In the genomic region with DNA sequence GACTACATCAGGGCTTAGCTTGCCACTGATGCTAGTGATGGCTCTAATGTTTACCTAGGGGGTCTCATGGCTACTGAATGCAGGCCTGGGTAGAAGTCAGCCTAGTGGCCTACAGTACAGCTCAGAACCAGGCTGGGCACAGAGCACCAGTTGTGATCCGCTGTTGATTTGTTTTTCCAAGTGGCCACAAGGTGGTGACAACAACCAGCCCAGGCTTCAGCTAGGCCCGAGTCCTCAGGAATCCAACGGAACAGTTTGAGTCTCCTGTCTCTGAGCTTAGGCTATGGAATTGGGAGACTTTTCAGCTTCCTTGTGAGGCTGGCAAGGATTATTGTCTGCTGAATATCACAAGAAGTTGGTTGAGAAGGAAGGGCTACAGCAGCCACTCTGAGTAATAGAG, we compare ENCODE assay signal across 8 mouse cellular contexts. TPM values are rescaled to one million over a fixed set of nuclear protein-coding genes. Genes with fewer than 3 reads are reported as not detected.
DNase-seq lines count a peak whose midpoint lies in the region; ATAC-seq and TF ChIP-seq lines count a peak whose summit lies in the region.

No protein-coding gene starts in this region.

- peak; percentile 57 to 79 for DNase-seq in adrenal gland, adult (ENCODE audit: inconsistent age in 2 of 2, low spot score in 1 of 2)
- no peak for DNase-seq in adrenal gland, adult 8-10 months
- peak; percentile 82 for DNase-seq in adipocyte (ENCODE audit: low spot score)
- DNase-seq in embryonic facial prominence, embryonic 10.5 days (ENCODE audit: low spot score) = peak; percentile 45
- peak; percentile 82 for DNase-seq in heart, postnatal 0 days (ENCODE audit: low spot score)
- peak; percentile 43 for DNase-seq in layer of hippocampus, adult 9-10 months (ENCODE audit: low spot score)
- no peak for DNase-seq in spleen, postnatal 36 days (ENCODE audit: low spot score in 2 of 2)

- H3K27me3 ChIP-seq in embryonic facial prominence, embryonic 10.5 days (replicated peaks; ENCODE audit: low read depth, poor library complexity, severe bottlenecking) = no peaks in the 10 kb centered on the region
- H3K27me3 ChIP-seq in heart, postnatal 0 days (ENCODE audit: control insufficient read depth, insufficient read depth, low read length) = no peaks in the 10 kb centered on the region

- 0 out of 2 replicates have a peak overlapping the region, but pooled peaks have one; percentile 8 for H3K9ac ChIP-seq in heart, postnatal 0 days (replicated peaks; ENCODE audit: low read depth, low read length)

- 9% methylated on average over 3 of the region's 3 CpGs for WGBS in embryonic facial prominence, embryonic 10.5 days
- WGBS in heart, postnatal 0 days = 15% methylated on average over 3 of the region's 3 CpGs

- peaks cover 17% of the 10 kb centered on the region for H3K4me1 ChIP-seq in embryonic facial prominence, embryonic 10.5 days
- H3K4me1 ChIP-seq in heart, postnatal 0 days (ENCODE audit: control insufficient read depth, insufficient read depth) = peaks cover 5% of the 10 kb centered on the region; the same call in 1 of the 2 replicates

- no peak for TF ChIP-seq EP300 in heart, postnatal 0 days (IDR thresholded peaks at IDR 0.05; ENCODE audit: low read depth)

- peak; percentile 79 for TF ChIP-seq CTCF in heart, postnatal 0 days (IDR thresholded peaks at IDR 0.05; ENCODE audit: low read depth)

- H3K4me2 ChIP-seq in heart, postnatal 0 days (ENCODE audit: low read depth, low read length) = no peak overlapping the region

- ATAC-seq in heart, postnatal 0 days (ENCODE audit: insufficient read depth, low read depth) = peak; percentile 45; the same call in 1 of the 2 replicates
- ATAC-seq in megakaryocyte progenitor cell, adult 5-6 weeks (replicated peaks; ENCODE audit: poor library complexity) = peak; percentile 51

- no peak overlapping the region for H3K27ac ChIP-seq in embryonic facial prominence, embryonic 10.5 days (replicated peaks)
- H3K27ac ChIP-seq in heart, postnatal 0 days (ENCODE audit: low read depth) = peak overlapping the region; percentile 14; the same call in 1 of the 2 replicates

- H3K36me3 ChIP-seq in embryonic facial prominence, embryonic 10.5 days (replicated peaks) = peaks cover 12% of the 10 kb centered on the region
- H3K36me3 ChIP-seq in heart, postnatal 0 days (replicated peaks; ENCODE audit: control insufficient read depth, insufficient read depth, low read length) = no peaks in the 10 kb centered on the region

- no peak overlapping the region for H3K4me3 ChIP-seq in embryonic facial prominence, embryonic 10.5 days
- no peak overlapping the region for H3K4me3 ChIP-seq in heart, postnatal 0 days (ENCODE audit: low read depth, low read length)

- H3K9me3 ChIP-seq in embryonic facial prominence, embryonic 10.5 days = no peaks in the 10 kb centered on the region
- H3K9me3 ChIP-seq in heart, postnatal 0 days (replicated peaks; ENCODE audit: control insufficient read depth, low read length) = no peaks in the 10 kb centered on the region

RNA-seq across cellular contexts. Expression of a gene that starts 3.1 kb away (rescaled TPM):
- 10 to 100 TPM; 67.7 to 90.7 (median 77.9) TPM for total RNA-seq in adrenal gland, adult 8-10 months (2022)
- 56.2 and 58.3 TPM in 2 replicates for polyA plus RNA-seq in embryonic facial prominence, embryonic 10.5 days (2016; fragmentation: Nextera tagmentation; extraction: Ambion mirVana)
- 42.2 and 84.6 TPM in 2 replicates for total RNA-seq in heart, postnatal 0 days (2014; rRNA removed; ENCODE audit: low replicate concordance)
- 47.2 and 47.7 TPM in 2 replicates for polyA plus RNA-seq in heart, postnatal 0 days (2015; fragmentation: Nextera tagmentation; extraction: Ambion mirVana)
- total RNA-seq in megakaryocyte progenitor cell, adult 5-6 weeks (2015) = 7.2 and 9.9 TPM in 2 replicates
- total RNA-seq in megakaryocyte progenitor cell, adult 5-6 weeks (2017) = 32.9 and 45.8 TPM in 2 replicates

Comparison
In these comparisons a context has a peak if more than half of its experiments do, and no peak if none do; other contexts are left out.
1. DNase-seq: peak in adrenal gland, adult (2 of 2), adipocyte (single experiment), embryonic facial prominence, embryonic 10.5 days (single experiment), heart, postnatal 0 days (single experiment) and layer of hippocampus, adult 9-10 months (single experiment); none in adrenal gland, adult 8-10 months (single experiment) and spleen, postnatal 36 days (0 of 2).